Mouse (Mus musculus) gastrocnemius, adult 2 months (tissue): ENCODE measurements at regions not wholly inside any gene's neighbourhood (a gene's known extent, or its start where the extent isn't known, plus 50 kb on each side); places are given as distances from the start of the nearest gene placed in this dataset.
"Not testable (repeated sequence)": the region's sequence is repeated elsewhere in the genome, so short reads cannot be mapped to it uniquely, and the experiment has no call there.

Experiments used
- DNase-seq: peaks from one replicate; pipeline ENCODE4 v3.0.0; 2022
- H3K27ac ChIP-seq: fragments of 200-600 bp; 2 replicates; pipeline ENCODE4 v1.8.1; 2022; ENCODE audit warnings: mild to moderate bottlenecking
- H3K4me3 ChIP-seq: fragments of 200-600 bp; 2 replicates; pipeline ENCODE4 v1.8.1; 2022; ENCODE audit warnings: mild to moderate bottlenecking, moderate library complexity
- CTCF ChIP-seq: fragments of 200-600 bp; IDR thresholded peaks from 2 replicates; pipeline ENCODE4 v1.8.1; 2022; ENCODE audit warnings: antibody characterized with exemption, mild to moderate bottlenecking, moderate library complexity
- intact Hi-C: fragments of 180-260 bp; cut with DNase I; formaldehyde crosslinking; loops from one replicate; pipeline ENCODE4 v1.15.1; 2025

DNA sequence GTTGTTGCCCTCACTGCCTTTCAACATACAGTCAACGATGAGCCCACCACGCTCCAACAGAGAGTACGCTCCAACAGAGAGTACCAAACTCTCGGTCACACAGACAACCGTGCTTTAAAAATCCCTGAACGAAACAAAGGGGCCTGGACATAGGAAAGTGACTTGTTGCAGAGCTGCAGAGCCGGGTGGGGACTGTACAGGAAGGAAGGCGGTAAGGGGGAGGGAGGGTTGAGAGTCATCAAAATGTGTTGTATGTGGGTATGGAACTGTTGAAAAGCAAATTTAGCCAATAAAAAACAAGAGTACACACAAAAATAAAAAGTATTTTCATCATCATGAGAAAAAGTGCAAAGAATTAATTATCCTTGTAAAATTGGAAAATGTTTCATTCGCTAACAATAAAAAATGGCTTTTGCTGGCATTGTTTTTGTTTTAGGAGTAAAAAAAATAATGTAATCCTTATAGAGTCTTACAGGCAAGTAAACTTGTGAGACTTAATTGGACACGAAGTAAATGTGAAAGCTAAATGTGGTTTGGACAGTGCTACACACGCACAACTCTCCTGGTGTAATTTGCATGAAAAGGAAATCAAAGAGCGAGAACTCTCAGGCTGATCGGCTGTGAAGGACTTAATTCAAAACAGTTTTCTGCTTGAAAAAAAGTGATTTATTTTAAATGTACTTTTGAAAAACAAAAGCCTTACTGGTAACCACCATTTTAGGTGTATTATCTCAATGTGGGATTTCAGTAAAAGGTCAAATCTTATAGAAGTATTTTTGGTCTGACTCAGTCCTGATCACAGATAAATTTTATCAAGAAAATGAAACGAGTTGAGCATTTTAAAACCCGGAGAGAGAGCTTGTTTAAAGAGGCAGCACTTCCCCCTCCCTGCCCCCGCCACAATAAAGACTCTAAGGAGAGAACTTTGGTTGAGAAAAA lies 129.4 kb downstream of the Kcnrg start:
- Histone ChIP-seq H3K27ac (peak overlapping the region; percentile 44), H3K4me3 (peak overlapping the region; percentile 56)
- no peak for DNase-seq
- intact Hi-C loops: no loop called here
- TF ChIP-seq CTCF: no peak

GRCm38 (mm10) chr14:61737504-61738040 lies 130.3 kb downstream of the Kcnrg start:
- Histone ChIP-seq H3K27ac (peak overlapping the region; percentile 44), H3K4me3 (peak overlapping the region; percentile 56)
- DNase-seq: peak; percentile 21
- TF ChIP-seq CTCF: no peak
- intact Hi-C loops: no loop called here

GRCm38 (mm10) chr14:61739453-61739852 lies 132.2 kb downstream of the Kcnrg start:
- no peak overlapping the region for H3K4me3 ChIP-seq
- no peak overlapping the region for H3K27ac ChIP-seq
- no peak for DNase-seq
- intact Hi-C loops: no loop called here
- TF ChIP-seq CTCF: no peak

GRCm38 (mm10) chr14:61743855-61744408 lies 136.7 kb downstream of the Kcnrg start:
- Histone ChIP-seq H3K4me3 (no peak overlapping the region), H3K27ac (peak overlapping the region; percentile 16; the same call in 1 of the 2 replicates)
- intact Hi-C loops: loop anchor here (5.0 kb wide), 1 partner anchor 47 kb away; no protein-coding TSS in a partner anchor
- no peak for TF ChIP-seq CTCF
- DNase-seq: no peak

GRCm38 (mm10) chr14:61753421-61753820 lies 146.2 kb downstream of the Kcnrg start:
- intact Hi-C loops: no loop called here
- no peak for TF ChIP-seq CTCF
- H3K27ac ChIP-seq: no peak overlapping the region
- H3K4me3 ChIP-seq: no peak overlapping the region
- DNase-seq: no peak

GRCm38 (mm10) chr14:61756651-61757050 lies 149.4 kb downstream of the Kcnrg start:
- Histone ChIP-seq H3K4me3 (no peak overlapping the region), H3K27ac (no peak overlapping the region; the same call in 1 of the 2 replicates)
- intact Hi-C loops: no loop called here
- TF ChIP-seq CTCF: no peak
- DNase-seq: no peak

DNA sequence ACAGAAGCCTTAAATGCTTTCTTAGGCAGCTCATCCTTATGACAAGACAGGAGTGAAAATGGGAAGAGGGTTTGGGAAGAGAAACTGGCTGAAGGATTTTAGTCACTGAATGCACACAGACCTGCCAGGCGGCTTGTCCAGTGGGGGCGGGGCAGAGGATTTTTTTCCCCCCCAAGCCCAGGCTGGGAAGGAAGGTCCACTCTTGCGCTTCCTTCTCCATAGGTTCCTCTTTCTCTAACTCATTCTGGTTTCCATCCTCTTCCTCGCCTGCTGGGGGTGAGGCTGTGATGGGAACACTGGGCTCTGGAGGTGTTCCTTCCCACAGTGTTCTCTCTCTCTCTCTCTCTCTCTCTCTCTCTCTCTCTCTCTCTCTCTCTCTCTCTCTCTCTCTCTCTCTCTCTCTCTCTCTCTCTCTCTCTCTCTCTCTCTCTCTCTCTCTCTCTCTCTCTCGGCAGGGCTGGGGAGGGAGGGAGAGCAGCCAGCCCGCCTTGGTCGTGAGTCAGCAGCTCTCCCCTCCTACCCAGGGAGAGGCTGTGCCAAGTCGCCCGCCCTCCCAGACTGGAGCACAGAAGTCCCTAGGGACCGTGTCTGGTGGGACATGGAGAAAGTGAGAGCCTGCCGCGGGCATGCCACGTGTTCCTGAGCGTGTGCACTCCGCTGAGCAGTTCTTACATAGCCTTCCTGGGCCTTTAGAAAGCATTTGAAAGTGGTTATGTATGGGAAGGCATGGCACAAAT lies 150.0 kb downstream of the Kcnrg start:
- no peak for TF ChIP-seq CTCF
- peak; percentile 86 for DNase-seq
- Histone ChIP-seq H3K4me3 (peak overlapping the region; percentile 63), H3K27ac (peak overlapping the region; percentile 51)
- intact Hi-C loops: no loop called here

- Histone ChIP-seq H3K27ac (peak overlapping the region; percentile 51), H3K4me3 (peak overlapping the region; percentile 63)
- DNase-seq: no peak
- intact Hi-C loops: no loop called here
- TF ChIP-seq CTCF: no peak
Observed at GRCm38 (mm10) chr14:61757823-61758175, 150.5 kb downstream of the Kcnrg start.

DNA sequence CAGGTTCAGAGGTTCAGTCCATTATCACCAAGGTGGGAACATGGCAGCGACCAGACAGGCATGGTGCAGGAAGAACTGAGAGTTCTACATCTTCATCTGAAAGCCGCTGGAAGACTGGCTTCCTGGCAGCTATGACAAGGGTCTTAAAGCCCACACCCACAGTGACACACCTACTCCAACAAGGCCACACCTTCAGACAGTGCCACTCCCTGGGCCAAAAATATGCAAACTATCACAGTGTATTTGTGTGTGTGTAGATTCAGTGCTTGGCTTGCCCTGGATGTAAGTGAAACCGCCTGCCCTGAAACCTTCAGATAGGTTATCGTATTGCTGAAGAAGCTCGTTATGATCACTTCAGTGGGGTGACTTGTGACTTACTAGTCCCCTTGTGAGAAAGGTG lies 151.3 kb downstream of the Kcnrg start:
- intact Hi-C loops: no loop called here
- H3K4me3 ChIP-seq: no peak overlapping the region
- H3K27ac ChIP-seq: no peak overlapping the region
- no peak for TF ChIP-seq CTCF
- DNase-seq: no peak

- DNase-seq, intact Hi-C loops, H3K4me3 ChIP-seq, H3K27ac ChIP-seq: not testable (repeated sequence)
Observed at GRCm38 (mm10) chr14:61760176-61760575, 152.9 kb downstream of the Kcnrg start.

- no peak for TF ChIP-seq CTCF
- DNase-seq: no peak
- Histone ChIP-seq H3K4me3 (no peak overlapping the region), H3K27ac (no peak overlapping the region)
- intact Hi-C loops: no loop called here
Observed at GRCm38 (mm10) chr14:61762076-61762475, 154.8 kb downstream of the Kcnrg start.

- Histone ChIP-seq H3K4me3 (no peak overlapping the region), H3K27ac (no peak overlapping the region)
- no peak for TF ChIP-seq CTCF
- no peak for DNase-seq
- intact Hi-C loops: no loop called here
Observed at GRCm38 (mm10) chr14:61769881-61770280, 162.6 kb downstream of the Kcnrg start.

- no peak overlapping the region for H3K4me3 ChIP-seq
- no peak overlapping the region for H3K27ac ChIP-seq
- TF ChIP-seq CTCF: no peak
- no peak for DNase-seq
- intact Hi-C loops: no loop called here
Observed at GRCm38 (mm10) chr14:61774171-61774570, 166.9 kb downstream of the Kcnrg start.
